Mouse (Mus musculus) liver, embryonic 14.5 days (tissue): ENCODE measurements around the gene Gm595.
A peak's percentile ranks its signal among the peaks of the same experiment; 100 is the strongest.

ENCODE experiments used
- CTCF ChIP-seq: IDR thresholded peaks from 2 replicates; pipeline ENCODE4 v1.5.1; 2016; ENCODE audit warnings: antibody characterized with exemption, low read depth, control low read depth
- EP300 ChIP-seq: IDR thresholded peaks from 2 replicates; pipeline ENCODE4 v1.6.1; 2016; ENCODE audit warnings: antibody characterized with exemption, low read depth

DNA sequence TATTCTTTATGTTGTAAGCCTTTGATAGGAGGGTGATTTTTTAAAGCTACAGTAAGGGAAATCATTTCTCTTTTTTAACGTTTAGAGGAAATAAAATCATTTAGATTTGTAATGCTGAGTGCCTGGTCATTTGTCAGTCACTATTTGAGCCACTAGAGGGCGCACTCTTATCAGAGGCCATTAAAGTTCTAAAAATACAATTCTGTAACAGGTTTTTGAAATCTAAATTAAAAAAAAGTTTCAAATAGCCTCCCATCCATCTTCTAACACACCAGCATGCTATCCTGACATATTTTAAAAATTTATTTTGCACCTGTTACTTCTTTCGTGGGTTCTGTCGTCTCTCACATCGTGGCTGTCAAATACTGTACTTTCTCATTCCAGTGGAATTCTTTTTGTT lies 22.0 kb upstream of the Gm595 start:
- TF ChIP-seq EP300 (no peak), CTCF (peak; percentile 44; the same call in 1 of the 2 replicates)
